Mouse (Mus musculus): ENCODE results near the gene Magi1. TPM values are rescaled to one million over a fixed set of nuclear protein-coding genes. Genes with fewer than 3 reads are reported as not detected.
A peak's percentile ranks its signal among the peaks of the same experiment; 100 is the strongest.

Magi1 gene
- 10 to 100 TPM; 27.2 to 29.0 TPM for total RNA-seq (2021)
- long read RNA-seq, experiment 1, partial matches to known transcripts, result 0 of 3 reads
- long read RNA-seq, experiment 1, other reads (novel, unspliced or antisense), result 3 of 3 reads
- long read RNA-seq, experiment 2, partial matches to known transcripts, result 2 of 11 reads
- long read RNA-seq, experiment 2, other reads (novel, unspliced or antisense), result 9 of 11 reads

DNA sequence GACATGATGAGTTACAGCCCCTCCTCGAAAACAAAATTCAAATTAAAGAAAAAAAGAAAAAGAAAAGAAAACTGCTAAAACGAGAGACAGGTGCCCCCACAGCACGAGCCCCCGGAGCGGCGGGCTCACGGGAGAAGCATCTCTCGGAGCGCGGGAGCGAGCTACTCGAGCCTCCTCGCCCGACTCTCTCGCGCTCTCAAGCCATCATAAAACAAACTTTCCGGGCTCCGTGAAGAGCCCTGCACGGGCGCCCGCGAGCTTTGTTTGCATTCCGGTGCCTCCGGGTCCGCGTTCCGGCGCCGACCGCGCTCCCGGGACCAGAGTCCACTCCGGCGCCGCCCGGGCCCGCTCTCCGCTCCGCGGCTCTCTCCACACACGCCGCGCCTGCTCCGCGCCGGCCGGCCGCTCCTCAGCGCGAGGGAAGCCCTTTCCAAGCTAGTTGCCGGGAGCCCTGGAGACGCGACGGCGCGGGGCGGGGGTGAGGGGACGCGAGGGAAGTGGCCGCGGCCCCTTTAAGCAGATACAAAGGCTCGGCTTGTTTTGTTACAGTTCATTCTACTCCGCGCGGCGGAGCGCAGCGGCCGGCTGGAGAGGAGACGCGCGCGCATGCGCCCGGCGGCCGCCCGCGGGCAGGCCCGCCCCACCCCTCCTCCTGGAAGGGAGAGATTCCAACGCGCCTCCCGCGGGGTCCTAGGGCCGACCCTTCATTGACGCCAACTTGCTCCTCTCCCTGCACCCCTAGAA, at the start of gene Magi1:
Magi1 (minus strand) TSS at position 600 of the 744 bp plus-strand sequence.
- DNase-seq (ENCODE audit: low spot score in 2 of 2), result peak; percentile 87 to 88

DNA sequence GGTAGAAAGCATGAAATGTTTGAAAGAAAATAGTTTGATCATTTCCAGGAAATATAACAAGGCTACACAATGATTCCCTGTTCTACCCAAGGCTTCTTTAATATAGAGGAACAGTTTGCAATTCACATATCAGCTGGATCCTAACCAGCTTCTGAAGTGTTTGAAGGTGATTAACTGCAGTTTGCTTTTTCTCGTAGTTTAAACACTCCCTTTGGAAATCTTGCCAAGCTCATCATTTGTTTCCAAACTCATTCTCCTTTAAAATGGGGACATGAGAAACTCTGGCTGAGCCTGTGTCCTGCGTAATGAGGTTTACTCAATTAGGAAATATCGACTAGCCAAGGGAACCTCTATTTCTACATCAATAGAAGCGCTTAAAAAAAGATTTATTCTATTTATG, 43.4 kb upstream of the Magi1 start:
- DNase-seq (ENCODE audit: low spot score in 2 of 2), result no peak

DNA sequence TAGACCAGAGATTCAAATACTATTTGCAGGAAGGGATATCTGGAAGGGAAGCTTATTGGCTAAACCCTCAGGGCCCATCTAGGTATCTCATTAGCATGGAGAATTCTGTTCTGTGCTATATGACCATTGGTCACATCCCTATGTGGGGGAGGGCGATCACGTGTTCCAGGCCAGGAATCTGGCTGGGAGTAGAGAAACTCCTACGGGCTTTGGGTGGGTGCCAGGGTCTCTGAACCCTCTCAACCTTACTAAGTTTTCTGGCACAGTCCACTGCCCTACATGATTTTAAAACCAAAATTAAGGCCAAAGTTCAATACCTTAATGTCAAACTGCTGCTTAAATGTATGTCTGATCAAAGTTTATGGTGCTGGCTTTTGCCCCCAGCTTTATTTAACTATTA, 33.2 kb upstream of the Magi1 start:
- no peak for DNase-seq (ENCODE audit: low spot score in 2 of 2)

DNA sequence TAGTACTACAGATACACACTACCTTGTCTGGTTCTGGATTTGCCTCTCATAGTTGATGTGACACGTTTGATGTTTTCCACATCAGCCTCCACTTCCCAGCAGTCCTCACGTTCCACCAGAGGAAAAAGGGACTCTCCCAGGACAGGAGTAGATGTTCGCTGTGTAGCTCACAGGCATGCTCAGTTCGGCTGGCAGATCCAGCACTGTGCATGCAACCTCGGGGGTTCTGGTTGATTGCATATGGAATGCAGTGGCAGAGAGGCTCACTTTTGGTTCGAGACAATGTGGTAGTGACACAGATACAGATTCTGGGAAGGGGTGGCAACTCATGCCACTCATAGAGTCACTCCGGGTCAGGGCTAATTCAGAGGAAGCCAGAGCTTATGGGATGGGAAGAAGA, 28.6 kb upstream of the Magi1 start:
- no peak for DNase-seq (ENCODE audit: low spot score in 2 of 2)

DNA sequence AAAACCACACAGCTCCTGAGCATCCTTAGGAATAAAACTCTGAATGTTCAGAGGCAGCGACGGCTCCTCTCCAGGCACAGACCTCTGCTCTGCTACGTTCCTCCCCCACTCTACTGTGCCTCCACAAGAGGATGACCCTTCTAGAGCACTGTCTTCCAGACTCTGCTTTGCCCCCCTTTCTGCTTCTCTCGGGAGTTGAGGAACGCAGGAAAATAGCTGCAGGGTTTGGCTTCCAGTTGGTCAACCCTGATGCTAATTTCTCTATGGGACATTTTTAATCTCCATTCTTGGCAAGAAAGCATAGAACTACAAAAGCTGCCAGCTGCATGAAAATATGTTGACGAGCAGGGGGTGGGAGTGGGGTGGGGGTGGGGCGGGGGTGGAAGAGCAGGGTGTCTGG, 24.8 kb upstream of the Magi1 start:
- no peak for DNase-seq (ENCODE audit: low spot score in 2 of 2)

DNA sequence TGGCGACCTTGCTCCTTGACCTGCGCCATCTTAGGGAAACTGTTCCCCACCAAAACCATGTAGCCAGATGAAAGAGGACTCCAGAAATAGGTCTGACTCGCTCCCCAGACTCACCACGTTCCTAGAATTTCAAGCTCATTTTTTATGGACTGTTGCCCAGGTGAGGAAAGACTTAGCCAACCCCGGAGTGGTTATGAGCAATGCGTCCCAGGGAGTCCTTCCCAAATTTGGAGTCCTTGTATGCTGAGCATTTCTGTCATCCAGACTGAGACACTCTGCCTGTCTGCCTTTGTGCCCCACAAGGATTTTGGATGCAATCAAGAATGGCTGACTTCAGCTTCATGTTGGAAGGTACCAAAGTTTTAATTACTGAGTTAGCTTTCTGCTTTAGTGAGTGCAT, 19.8 kb upstream of the Magi1 start:
- no peak for DNase-seq (ENCODE audit: low spot score in 2 of 2)

DNA sequence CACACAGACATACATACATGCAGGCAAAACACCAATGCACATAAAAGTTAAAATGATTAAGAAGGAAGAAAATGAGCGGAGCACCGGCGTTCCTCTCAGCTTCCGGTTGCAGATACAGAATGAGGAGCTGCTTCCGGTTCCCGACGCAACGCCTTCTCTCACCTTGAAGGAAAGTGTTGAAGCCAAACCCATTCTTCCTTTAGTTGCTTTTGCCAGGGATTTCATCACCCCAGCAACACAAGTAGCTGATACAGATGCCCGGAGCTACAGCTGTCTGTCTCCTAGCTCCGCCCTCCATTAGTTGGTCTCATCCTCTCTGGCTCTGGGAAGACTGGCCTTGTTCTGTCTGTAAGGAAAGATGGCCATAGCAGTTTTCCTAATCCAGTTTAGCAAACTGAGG, 18.1 kb upstream of the Magi1 start:
- DNase-seq (ENCODE audit: low spot score in 2 of 2), result no peak

DNA sequence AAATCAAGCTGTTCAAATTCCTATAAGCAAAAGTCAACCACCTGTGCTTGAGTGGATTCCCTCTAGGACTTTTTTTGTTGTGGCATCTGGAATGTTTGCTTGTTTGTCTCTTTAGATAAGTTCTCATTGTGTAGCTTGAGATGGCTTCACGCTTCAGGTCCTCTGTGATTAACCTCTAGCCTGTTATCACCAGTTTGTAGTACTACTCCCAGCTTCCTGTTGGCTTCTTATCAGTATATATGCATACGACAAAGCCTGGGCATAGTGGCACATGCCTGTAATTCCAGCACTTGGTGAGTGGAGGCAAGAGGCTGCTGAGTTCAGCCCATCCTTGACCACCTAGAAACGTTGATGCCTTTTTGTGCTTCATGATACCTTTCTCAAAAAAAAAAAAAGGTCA, 16.8 kb upstream of the Magi1 start:
- DNase-seq (ENCODE audit: low spot score in 2 of 2), result no peak

DNA sequence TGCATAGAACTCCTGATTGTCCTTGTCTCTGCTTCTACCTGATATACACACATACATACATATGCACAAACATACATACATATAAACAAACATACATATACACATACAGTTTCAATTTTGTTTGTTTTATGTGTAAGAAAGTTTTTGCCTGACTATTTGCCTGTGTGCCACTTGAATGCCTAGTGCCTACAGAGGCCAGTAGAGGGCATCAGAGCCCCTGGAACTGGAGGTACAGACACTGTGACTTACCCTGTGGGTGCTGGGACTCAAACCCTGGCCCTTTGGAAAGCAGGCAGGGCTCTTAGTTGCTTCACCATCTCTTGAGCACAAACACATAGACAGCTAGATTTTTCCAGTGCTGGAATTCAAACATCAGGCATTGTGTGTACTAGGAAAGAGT, 3.7 kb upstream of the Magi1 start:
- DNase-seq (ENCODE audit: low spot score in 2 of 2), result no peak

DNA sequence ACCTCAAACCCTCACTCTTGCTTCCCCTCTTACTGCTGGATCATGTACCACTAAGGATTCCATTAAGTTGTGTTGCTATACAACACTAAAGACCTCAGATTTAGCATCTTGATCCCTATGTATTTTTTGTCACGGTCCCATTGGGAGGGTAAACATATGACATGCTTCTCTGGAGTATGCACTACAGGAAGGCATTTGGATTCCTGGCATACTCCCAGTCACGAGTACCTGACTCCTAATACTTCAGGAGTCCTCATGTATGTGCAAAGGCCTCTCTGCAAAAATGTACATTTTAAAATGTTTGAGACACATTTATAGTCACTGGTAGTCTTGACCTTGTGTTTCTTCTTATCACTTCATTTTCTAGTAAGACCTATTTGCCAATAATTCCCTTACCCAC, 2.8 kb upstream of the Magi1 start:
- DNase-seq (ENCODE audit: low spot score in 2 of 2), result no peak

DNA sequence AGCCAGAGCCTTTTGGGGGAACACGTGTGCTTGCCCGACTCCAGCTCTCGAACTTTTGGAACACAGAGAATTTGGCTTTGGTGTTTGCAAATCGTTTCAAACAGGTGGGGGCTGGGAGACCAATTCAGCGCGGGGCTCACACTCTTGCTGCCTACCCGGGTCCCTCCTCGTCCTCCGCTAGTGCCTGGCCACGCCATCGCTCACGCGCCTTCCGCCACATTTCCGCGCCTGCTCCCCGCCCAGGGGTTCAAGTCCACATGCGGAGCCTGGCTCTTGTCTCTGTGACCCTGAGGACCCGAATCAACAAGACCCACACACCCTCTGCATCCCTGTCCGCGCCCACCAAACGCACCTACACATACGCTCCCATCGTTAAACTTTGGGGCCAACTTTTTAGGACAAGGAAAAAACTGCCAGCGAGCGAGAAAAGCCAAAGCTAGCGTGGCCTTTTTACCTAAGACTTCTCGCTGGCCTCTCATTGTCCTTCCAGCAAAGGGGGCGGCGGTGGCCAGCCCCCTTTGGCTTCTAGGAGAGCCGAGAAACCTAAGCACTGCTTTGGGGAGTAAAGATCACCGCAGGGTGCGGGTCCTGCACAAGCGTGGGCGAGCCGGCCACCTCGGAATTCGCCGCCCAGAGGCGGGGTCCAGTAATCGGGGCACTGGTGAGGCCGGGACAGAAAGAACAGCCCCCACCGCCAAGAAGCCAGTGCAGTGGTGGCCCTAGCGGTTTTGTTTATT, 540 bp upstream of the Magi1 start:
- DNase-seq (ENCODE audit: low spot score in 2 of 2), result peak in 1 of 2 experiments; percentile 13

DNA sequence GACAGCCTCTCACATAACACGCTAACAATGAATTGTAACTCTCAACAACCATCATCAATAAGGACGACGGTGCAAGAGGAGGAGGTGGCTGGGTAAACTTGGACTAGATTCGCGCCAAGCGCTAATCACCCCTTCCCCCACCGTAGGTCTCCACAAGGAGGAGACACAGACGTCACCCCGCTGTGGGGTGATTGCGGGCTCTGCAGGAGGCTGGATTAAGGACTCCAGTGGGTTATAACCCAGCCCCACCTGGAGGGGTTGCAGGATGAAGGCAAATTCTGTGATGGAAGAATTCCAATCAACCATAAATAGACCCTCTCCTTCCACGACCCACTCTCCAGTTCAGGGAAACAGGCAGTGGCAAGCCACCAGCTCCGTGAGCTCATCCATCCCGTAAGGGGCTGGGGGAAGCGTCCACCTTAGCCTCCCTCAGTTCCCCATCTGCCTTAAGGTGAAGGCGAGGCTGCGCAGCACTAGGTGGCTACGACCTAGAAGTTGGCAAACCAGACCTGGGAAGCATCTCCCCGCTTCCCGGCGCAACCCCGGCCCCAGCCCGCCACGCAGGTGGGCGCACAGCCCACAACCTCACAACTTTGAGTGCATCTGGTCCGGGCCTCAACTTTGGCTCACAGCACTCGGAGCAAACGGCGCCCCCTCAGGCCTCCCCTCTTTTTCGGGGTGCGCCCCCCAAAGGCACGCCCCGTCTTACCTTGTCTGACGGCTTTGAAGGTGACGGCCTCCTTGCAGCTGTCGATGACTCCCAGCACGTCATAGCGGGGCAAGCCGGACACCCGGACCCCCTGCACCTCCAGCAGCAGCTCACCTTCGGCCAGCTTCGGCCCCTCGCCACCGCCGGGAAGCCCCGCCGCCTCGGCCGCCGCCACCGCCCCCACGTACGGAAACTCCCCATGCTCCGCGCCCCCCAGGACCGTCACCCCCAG, 1.1 kb downstream of the Magi1 start:
- peak; percentile 5 to 18 for DNase-seq (ENCODE audit: low spot score in 2 of 2)

DNA sequence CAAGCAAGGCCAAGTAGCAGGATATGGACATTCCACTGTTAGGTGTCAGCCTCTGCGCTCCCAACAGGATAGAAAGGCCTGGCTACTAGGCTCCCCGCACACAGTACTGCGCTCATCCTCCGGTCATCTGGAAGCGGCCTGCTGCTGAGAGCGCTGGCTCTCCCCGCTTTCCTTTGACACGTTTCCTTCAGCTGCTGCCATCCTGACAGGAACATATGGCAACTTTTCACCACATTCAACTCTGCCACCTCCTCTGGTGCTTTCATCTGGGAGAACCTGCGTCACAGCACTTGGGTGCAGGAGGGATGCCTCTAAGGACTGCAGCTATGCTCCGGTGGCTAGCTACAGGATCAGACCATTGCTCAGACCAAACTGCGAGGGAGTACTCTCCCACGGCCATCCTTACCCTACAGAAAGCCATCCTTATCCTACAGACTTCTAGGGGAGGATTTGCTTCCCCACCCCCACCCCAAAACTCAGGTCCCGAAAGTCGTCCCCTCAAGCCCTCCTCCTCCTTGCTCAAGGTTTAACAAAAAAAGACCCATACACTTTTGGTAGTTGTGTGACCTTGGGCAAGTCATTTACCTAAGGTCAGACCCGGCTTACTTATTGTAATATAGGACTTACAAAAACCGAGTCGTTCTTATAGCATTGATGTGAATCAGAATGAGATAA, 2.0 kb downstream of the Magi1 start:
- no peak for DNase-seq (ENCODE audit: low spot score in 2 of 2)

DNA sequence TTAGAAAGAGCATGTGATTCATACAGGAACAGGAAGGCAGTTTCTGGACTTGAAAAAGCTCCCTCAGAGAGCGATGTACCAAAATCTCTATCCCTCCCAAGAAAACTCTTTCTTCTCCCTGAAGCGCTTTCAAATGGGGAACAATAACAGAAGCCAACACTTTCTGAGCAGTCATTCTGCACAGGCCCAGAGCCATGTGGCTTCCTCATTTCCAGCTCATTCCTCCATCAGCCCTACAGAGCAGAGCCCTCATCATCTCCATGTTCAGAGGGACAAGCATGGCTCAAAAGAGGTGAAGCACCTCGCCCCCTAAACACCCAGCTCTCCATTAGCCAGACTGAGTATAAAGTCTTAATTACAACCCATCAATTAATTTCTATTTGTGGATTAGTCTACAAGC, 9.8 kb downstream of the Magi1 start:
- DNase-seq (ENCODE audit: low spot score in 2 of 2), result no peak

DNA sequence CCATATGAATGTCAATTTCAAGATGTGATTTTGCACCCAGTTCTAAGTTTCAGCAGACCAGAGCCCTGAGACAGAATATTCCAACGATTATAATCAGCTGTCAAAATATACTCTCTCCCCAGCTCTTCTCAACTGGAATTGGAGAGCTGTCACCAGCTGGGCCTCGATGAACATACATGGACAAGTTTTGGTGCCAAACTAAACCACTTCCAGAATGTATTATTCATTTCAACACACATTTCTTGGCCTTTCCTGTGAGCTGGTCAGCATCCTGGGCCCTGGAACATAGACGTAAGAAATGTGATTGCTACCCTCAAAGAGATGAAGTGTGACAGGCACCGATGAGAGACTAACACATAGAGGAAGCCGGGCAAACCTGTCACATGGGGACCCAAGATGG, 13.7 kb downstream of the Magi1 start:
- no peak for DNase-seq (ENCODE audit: low spot score in 2 of 2)

DNA sequence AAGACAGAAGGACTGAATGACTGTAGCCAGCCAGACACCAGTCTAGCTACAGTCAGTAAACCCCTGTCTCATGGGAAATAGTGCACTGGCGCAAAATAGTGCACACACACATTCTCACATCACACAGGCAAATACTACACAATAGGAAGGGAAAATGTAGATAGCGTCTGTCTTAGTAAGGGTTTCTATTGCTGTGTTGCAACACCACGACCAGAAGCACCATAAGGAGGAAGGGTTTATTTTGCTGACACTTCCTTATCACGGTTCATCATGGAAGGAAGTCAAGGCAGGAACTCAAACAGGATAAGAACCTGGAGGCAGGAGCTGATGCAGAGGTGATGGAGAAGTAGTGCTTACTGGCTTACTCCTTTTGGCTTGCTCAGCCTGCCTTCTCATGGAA, 14.5 kb downstream of the Magi1 start:
- DNase-seq (ENCODE audit: low spot score in 2 of 2), result no peak

DNA sequence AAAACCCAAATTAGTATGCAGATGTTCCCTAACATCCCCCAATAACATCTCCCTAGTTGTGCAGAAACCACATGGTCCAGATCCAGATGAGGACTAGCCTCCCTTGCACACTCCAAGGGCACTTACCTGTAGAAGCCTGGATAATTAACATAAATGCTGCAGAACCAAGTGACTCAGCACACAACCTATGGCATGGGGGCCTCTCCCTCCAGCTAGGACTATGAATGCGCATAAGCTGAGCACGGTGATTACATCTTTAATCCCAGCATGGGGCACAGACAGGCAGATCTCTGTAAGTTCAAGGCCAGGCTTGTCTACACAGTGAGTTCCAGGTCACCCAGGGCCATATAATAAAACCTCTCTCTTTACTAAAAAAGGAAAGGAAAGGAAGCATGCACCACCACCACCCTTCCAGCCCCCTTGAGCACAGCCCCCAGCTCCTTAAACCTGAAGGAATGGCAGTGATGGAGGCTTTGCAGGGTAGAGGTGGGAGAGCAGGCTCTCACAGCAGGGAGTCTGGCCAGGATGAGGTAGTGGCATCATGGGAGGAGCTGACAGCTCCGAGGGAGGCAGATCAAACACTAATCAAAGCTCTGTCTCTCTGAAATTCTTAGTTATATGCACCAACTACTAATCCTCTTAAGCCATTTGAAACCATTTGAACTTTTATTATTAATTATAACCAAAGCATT, 18.3 kb downstream of the Magi1 start:
- no peak for DNase-seq (ENCODE audit: low spot score in 2 of 2)

DNA sequence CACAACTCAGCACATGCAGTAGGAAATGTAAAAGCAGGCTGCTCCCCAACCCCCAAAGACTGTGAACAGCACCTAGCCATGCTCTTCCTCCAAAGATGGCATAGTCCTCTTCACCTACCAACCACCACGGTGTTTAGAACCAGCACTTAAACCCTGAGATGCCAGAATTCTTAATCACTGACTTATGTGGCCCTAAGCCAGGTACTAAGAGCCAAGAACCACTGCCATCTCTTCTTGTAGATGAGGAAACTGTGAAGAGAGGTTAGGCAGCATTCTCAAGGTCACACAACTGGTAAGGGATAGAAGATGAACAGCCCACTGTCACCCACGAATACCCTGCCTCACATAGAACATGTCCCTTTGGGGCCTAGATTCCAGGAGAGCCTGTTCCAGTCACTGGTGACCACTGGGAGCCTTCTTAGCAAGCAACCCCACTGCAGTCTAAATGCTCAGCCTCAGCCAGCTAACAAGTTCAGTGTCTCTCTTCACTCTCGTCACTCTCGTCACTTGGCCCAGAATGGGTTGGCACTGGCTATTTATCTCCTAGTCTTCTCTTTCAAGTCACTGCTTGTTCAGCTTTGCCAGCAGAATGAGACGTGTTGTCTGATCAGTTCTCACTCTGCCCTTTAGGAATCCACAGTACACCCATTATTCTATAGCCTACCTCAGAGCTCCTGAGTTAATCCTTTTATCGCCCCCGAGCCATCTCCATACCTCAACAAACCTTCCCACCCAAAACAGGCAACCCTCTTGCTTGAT, 19.4 kb downstream of the Magi1 start:
- DNase-seq (ENCODE audit: low spot score in 2 of 2), result no peak

DNA sequence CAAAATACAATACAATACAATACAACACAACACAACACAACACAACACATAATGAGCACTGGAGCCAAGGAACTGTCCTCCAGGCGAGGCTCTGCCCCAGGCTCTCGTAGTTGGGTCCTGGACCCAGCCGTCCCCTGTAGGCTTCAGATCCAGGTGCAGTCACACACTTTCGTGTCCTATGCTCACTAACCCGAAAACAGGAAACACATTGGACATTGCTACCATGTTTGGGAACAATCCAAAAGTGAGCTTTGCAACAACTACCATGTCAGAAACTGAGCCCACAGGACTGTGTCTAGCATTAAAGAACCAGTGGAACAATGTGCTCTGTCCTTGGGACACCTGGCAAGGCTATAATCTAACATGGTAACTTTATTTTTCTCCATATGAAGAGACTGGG, 22.9 kb downstream of the Magi1 start:
- no peak for DNase-seq (ENCODE audit: low spot score in 2 of 2)
